Mouse (Mus musculus) gastrocnemius, postnatal 25 days (tissue): ENCODE measurements at regions not wholly inside any gene's neighbourhood (a gene's known extent, or its start where the extent isn't known, plus 50 kb on each side); places are given as distances from the start of the nearest gene placed in this dataset.

ENCODE experiments used
- DNase-seq: peaks from one replicate; pipeline ENCODE4 v3.0.0; 2022

- peak; percentile 26 for DNase-seq
Observed at GRCm38 (mm10) chr4:105394366-105394765, 237.2 kb downstream of the Plpp3 start.

- DNase-seq: no peak
Observed at GRCm38 (mm10) chr4:105397451-105397850, 240.3 kb downstream of the Plpp3 start.

- no peak for DNase-seq
Observed at GRCm38 (mm10) chr4:105402021-105402420, 244.9 kb downstream of the Plpp3 start.

- DNase-seq: no peak
Observed at GRCm38 (mm10) chr4:105403169-105403568, 246.0 kb downstream of the Plpp3 start.

GRCm38 (mm10) chr4:105403686-105404085 is 246.5 kb downstream of the Plpp3 start:
- DNase-seq: no peak

- DNase-seq: no peak
Observed at GRCm38 (mm10) chr4:105405728-105406127, 248.6 kb downstream of the Plpp3 start.

- DNase-seq: no peak
Observed at GRCm38 (mm10) chr4:105406786-105407464, 249.8 kb downstream of the Plpp3 start.

- no peak for DNase-seq
Observed at GRCm38 (mm10) chr4:105408896-105409295, 251.7 kb downstream of the Plpp3 start.

- DNase-seq: no peak
Observed at GRCm38 (mm10) chr4:105417166-105417565, 260.0 kb downstream of the Plpp3 start.

GRCm38 (mm10) chr4:105422466-105422865 is 265.3 kb downstream of the Plpp3 start:
- DNase-seq: no peak

- DNase-seq: no peak
Observed at GRCm38 (mm10) chr4:105423727-105424201, 266.6 kb downstream of the Plpp3 start.

- no peak for DNase-seq
Observed at GRCm38 (mm10) chr4:105425086-105425485, 267.9 kb downstream of the Plpp3 start.

- DNase-seq: no peak
Observed at GRCm38 (mm10) chr4:105427581-105427980, 270.4 kb downstream of the Plpp3 start.

- DNase-seq: peak; percentile 50
Observed at GRCm38 (mm10) chr4:105429381-105430100, 272.4 kb downstream of the Plpp3 start.

- DNase-seq: no peak
Observed at GRCm38 (mm10) chr4:105432461-105432860, 275.3 kb downstream of the Plpp3 start.

GRCm38 (mm10) chr4:105437141-105437540 is 280.0 kb downstream of the Plpp3 start:
- no peak for DNase-seq

GRCm38 (mm10) chr4:105449046-105449860 is 292.1 kb downstream of the Plpp3 start:
- DNase-seq: peak; percentile 50

GRCm38 (mm10) chr4:105450881-105451280 is 293.7 kb downstream of the Plpp3 start:
- no peak for DNase-seq

GRCm38 (mm10) chr4:105451871-105452270 is 294.7 kb downstream of the Plpp3 start:
- no peak for DNase-seq

- DNase-seq: peak; percentile 86
Observed at GRCm38 (mm10) chr4:105456955-105457621, 299.9 kb downstream of the Plpp3 start.

- no peak for DNase-seq
Observed at GRCm38 (mm10) chr4:105459991-105460688, 303.0 kb downstream of the Plpp3 start.

GRCm38 (mm10) chr4:105460689-105461005 is 303.5 kb downstream of the Plpp3 start:
- no peak for DNase-seq
